Mouse (Mus musculus): Measurements from ENCODE around the gene Camk2n2.

GRCm38 (mm10) chr16:20589939-20590679 is 31.0 kb downstream of the Camk2n2 start:
- TF ChIP-seq CTCF (IDR thresholded peaks at IDR 0.05; ENCODE audit: low read depth), result no peak
- TF ChIP-seq EP300 (IDR thresholded peaks at IDR 0.05; ENCODE audit: low read depth), result no peak
